Mouse (Mus musculus) ES-Bruce4 (cell line): Measurements from ENCODE around the gene Ggcx. TPM values are rescaled to one million over a fixed set of nuclear protein-coding genes. Genes with fewer than 3 reads are reported as not detected.

Experiments
- H3K27ac ChIP-seq: 2 replicates; pipeline ENCODE4 v1.5.1; 2012; ENCODE audit warnings: low read length, inconsistent platforms; ENCODE audit not compliant: insufficient read depth
- H3K27me3 ChIP-seq: 2 replicates; pipeline ENCODE4 v1.6.1; 2012; ENCODE audit warnings: mild to moderate bottlenecking, low read length, inconsistent platforms; ENCODE audit not compliant: control insufficient read depth, poor library complexity, insufficient read depth, severe bottlenecking
- H3K36me3 ChIP-seq: 2 replicates; pipeline ENCODE4 v1.6.1; 2012; ENCODE audit warnings: inconsistent platforms, mild to moderate bottlenecking, low read length, moderate library complexity; ENCODE audit not compliant: control insufficient read depth, poor library complexity, insufficient read depth, severe bottlenecking
- H3K4me1 ChIP-seq: one replicate; pipeline ENCODE4 v1.8.1; 2011; ENCODE audit warnings: low read length; ENCODE audit not compliant: control insufficient read depth, insufficient read depth
- H3K4me3 ChIP-seq: 2 replicates; pipeline ENCODE4 v1.5.1; 2011; ENCODE audit warnings: low read depth, mild to moderate bottlenecking, low read length
- H3K9ac ChIP-seq: 2 replicates; pipeline ENCODE4 v1.6.1; 2012; ENCODE audit warnings: low read depth, mild to moderate bottlenecking, inconsistent platforms; ENCODE audit not compliant: poor library complexity, severe bottlenecking
- H3K9me3 ChIP-seq: replicated peaks from 2 replicates; pipeline ENCODE4 v1.6.1; 2012; ENCODE audit warnings: mild to moderate bottlenecking, low read length, inconsistent platforms; ENCODE audit not compliant: control insufficient read depth, poor library complexity, insufficient read depth, severe bottlenecking
- CTCF ChIP-seq: IDR thresholded peaks from one replicate; pipeline ENCODE4 v1.8.1; 2011; ENCODE audit warnings: low read depth, low read length
- EP300 ChIP-seq: IDR thresholded peaks from 2 replicates; pipeline ENCODE4 v1.6.1; 2011; ENCODE audit warnings: low read depth, low read length; ENCODE audit not compliant: insufficient read depth
- POLR2A ChIP-seq: IDR thresholded peaks from one replicate; pipeline ENCODE4 v1.8.1; 2011; ENCODE audit warnings: low read length; ENCODE audit not compliant: insufficient read depth
- polyA plus RNA-seq: library from polyadenylated mRNA; stranded (reverse); fragments of >200 nt; gene quantifications from 2 replicates; pipeline ENCODE4 v1.2.4, GENCODE M21; 2011; ENCODE audit warnings: low read depth; ENCODE audit not compliant: missing spikeins, insufficient read depth, insufficient read length

Gene Ggcx
- polyA plus RNA-seq, 1 experiment = 16.6 TPM

- TF ChIP-seq POLR2A (no peak), CTCF (no peak), EP300 (no peak)
- Histone ChIP-seq H3K9ac (peak overlapping the region; percentile 45), H3K36me3 (peaks cover 2% of the 10 kb centered on the region; the same call in 1 of the 2 replicates), H3K27ac (no peak overlapping the region), H3K9me3 (no peaks in the 10 kb centered on the region), H3K4me3 (peak overlapping the region; percentile 47), H3K4me1 (no peaks in the 10 kb centered on the region), H3K27me3 (no peaks in the 10 kb centered on the region)
Measured at GRCm38 (mm10) chr6:72415181-72415580, 1.1 kb downstream of the Ggcx start.

- H3K4me3 ChIP-seq = no peak overlapping the region
- no peak overlapping the region for H3K9ac ChIP-seq
- no peaks in the 10 kb centered on the region for H3K27me3 ChIP-seq
- H3K27ac ChIP-seq = no peak overlapping the region
- TF ChIP-seq EP300 (no peak), CTCF (no peak), POLR2A (no peak)
- no peaks in the 10 kb centered on the region for H3K4me1 ChIP-seq
- H3K9me3 ChIP-seq = no peaks in the 10 kb centered on the region
- peaks cover 2% of the 10 kb centered on the region; the same call in 1 of the 2 replicates for H3K36me3 ChIP-seq
Measured at GRCm38 (mm10) chr6:72415964-72416772, 2.1 kb downstream of the Ggcx start.

GRCm38 (mm10) chr6:72418279-72418678 lies 4.2 kb downstream of the Ggcx start:
- H3K9ac ChIP-seq = no peak overlapping the region
- no peak overlapping the region for H3K4me3 ChIP-seq
- peaks cover 2% of the 10 kb centered on the region; the same call in 1 of the 2 replicates for H3K36me3 ChIP-seq
- no peaks in the 10 kb centered on the region for H3K9me3 ChIP-seq
- TF ChIP-seq POLR2A (no peak), EP300 (no peak), CTCF (no peak)
- no peak overlapping the region for H3K27ac ChIP-seq
- no peaks in the 10 kb centered on the region for H3K27me3 ChIP-seq
- no peaks in the 10 kb centered on the region for H3K4me1 ChIP-seq

GRCm38 (mm10) chr6:72419806-72420205 lies 5.7 kb downstream of the Ggcx start:
- Histone ChIP-seq H3K4me1 (no peaks in the 10 kb centered on the region), H3K9ac (no peak overlapping the region), H3K36me3 (peaks cover 11% of the 10 kb centered on the region), H3K9me3 (no peaks in the 10 kb centered on the region; the same call in 1 of the 2 replicates), H3K4me3 (no peak overlapping the region), H3K27me3 (no peaks in the 10 kb centered on the region), H3K27ac (no peak overlapping the region)
- TF ChIP-seq EP300 = no peak
- TF ChIP-seq POLR2A = no peak
- TF ChIP-seq CTCF = no peak

- peaks cover 15% of the 10 kb centered on the region for H3K36me3 ChIP-seq
- no peak overlapping the region for H3K9ac ChIP-seq
- H3K9me3 ChIP-seq = no peaks in the 10 kb centered on the region; the same call in 1 of the 2 replicates
- no peaks in the 10 kb centered on the region for H3K27me3 ChIP-seq
- H3K4me3 ChIP-seq = no peak overlapping the region
- H3K4me1 ChIP-seq = no peaks in the 10 kb centered on the region
- TF ChIP-seq POLR2A (no peak), CTCF (no peak), EP300 (no peak)
- no peak overlapping the region for H3K27ac ChIP-seq
Measured at GRCm38 (mm10) chr6:72420901-72421300, 6.8 kb downstream of the Ggcx start.

- Histone ChIP-seq H3K36me3 (peaks cover 26% of the 10 kb centered on the region), H3K9me3 (no peaks in the 10 kb centered on the region; the same call in 1 of the 2 replicates), H3K27me3 (no peaks in the 10 kb centered on the region), H3K9ac (no peak overlapping the region), H3K27ac (no peak overlapping the region), H3K4me1 (no peaks in the 10 kb centered on the region), H3K4me3 (no peak overlapping the region)
- no peak for TF ChIP-seq POLR2A
- TF ChIP-seq EP300 = no peak
- TF ChIP-seq CTCF = no peak
Measured at GRCm38 (mm10) chr6:72425646-72426045, 11.5 kb downstream of the Ggcx start.
